Mouse (Mus musculus) stomach, adult 2 months (tissue): ENCODE data around the gene Fam47c. TPM values are rescaled to one million over a fixed set of nuclear protein-coding genes. Genes with fewer than 3 reads are reported as not detected.

ENCODE experiments used
- polyA plus RNA-seq: library from polyadenylated mRNA; depleted of rRNA; stranded (reverse); fragments of >200 nt; gene quantifications from 2 replicates; pipeline ENCODE4 v1.2.3, GENCODE M21; 2012; rRNA removed

Gene Fam47c
- polyA plus RNA-seq: not detected in 2 replicates

DNA sequence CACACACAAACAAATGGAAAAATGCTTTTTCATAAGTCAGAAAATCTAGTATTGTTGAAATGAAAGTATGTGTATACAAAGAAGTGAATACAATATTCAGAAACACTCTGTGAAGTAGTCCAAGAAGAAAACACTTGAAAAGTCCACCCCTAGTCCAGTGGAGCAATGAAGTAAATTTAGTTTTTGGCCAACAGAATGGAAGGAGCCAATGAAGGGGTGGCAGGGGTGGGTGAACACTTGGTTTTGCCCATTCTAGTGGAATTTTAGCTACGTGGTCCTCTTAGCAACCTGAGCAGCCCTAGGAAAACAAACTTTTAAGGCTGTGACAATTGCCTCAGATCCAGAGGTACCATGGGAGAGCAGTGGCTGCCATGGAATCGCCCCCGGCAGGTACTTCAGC, at the start of gene Fam47c:
TSS of gene Fam47c (plus strand) at position 301 of the 400 bp plus-strand sequence.

Other genes with a start within 250 kb of the Fam47c start
- gene Prrg1, start 153.9 kb upstream of the Fam47c start, polyA plus RNA-seq: 0.29 TPM in 1 of 2 replicates, not detected in the other